In genomic region chr15:86168505-86168867, GRCm38 (mm10) we compare ENCODE assay signal across 8 mouse cellular contexts. TPM values are rescaled to one million over a fixed set of nuclear protein-coding genes. Genes with fewer than 3 reads are reported as not detected.
A peak's percentile ranks its signal among the peaks of the same experiment; 100 is the strongest.
DNase-seq lines count a peak whose midpoint lies in the region; ATAC-seq and TF ChIP-seq lines count a peak whose summit lies in the region.

No protein-coding gene starts in this region.

- 28% methylated on average over 7 of the region's 7 CpGs for WGBS in forebrain, postnatal 0 days

- no peaks in the 10 kb centered on the region for H3K9me3 ChIP-seq in forebrain, postnatal 0 days (ENCODE audit: low read length)

- no peak overlapping the region for H3K9ac ChIP-seq in forebrain, postnatal 0 days

- H3K4me1 ChIP-seq in forebrain, postnatal 0 days (ENCODE audit: insufficient read depth), result no peaks in the 10 kb centered on the region

- H3K27ac ChIP-seq in gastrocnemius, adult 2 months, result peak overlapping the region; percentile 58
- no peak overlapping the region for H3K27ac ChIP-seq in forebrain, postnatal 0 days (ENCODE audit: low read depth, low read length)

- no peak for TF ChIP-seq CTCF in gastrocnemius, adult 2 months (IDR thresholded peaks at IDR 0.05)
- no peak for TF ChIP-seq CTCF in forebrain, postnatal 0 days (IDR thresholded peaks at IDR 0.05; ENCODE audit: low read depth)

- no peaks in the 10 kb centered on the region for H3K27me3 ChIP-seq in forebrain, postnatal 0 days (ENCODE audit: insufficient read depth, low read length)

- H3K36me3 ChIP-seq in forebrain, postnatal 0 days (ENCODE audit: insufficient read depth), result peaks cover 12% of the 10 kb centered on the region

- peak; percentile 39 for ATAC-seq in forebrain, postnatal 0 days

- DNase-seq in gastrocnemius, adult 2 months, result no peak
- DNase-seq in gastrocnemius, postnatal 14 days, result no peak
- peak; percentile 29 for DNase-seq in CD4-positive, CD25-positive, alpha-beta regulatory T cell, adult 2 months (ENCODE audit: low read depth, low spot score)
- no peak for DNase-seq in forebrain, postnatal 0 days
- peak; percentile 90 for DNase-seq in layer of hippocampus, adult 9-11 months
- peak; percentile 35 for DNase-seq in retina, embryonic 14.5 days (ENCODE audit: low spot score)
- no peak for DNase-seq in yolk sac, embryonic 10.5 days (ENCODE audit: low spot score)
- no peak for DNase-seq in urinary bladder, adult 18-20 months (ENCODE audit: low spot score in 2 of 2)

- H3K4me3 ChIP-seq in gastrocnemius, adult 2 months, result no peak overlapping the region
- no peak overlapping the region for H3K4me3 ChIP-seq in forebrain, postnatal 0 days (ENCODE audit: low read depth, low read length)

- intact Hi-C loops in gastrocnemius, adult 2 months (cut with DNase I), result no loop called here
- intact Hi-C loops in gastrocnemius, postnatal 14 days (cut with DNase I; ENCODE audit: low total_unique reads), result no loop called here

- no peak overlapping the region for H3K4me2 ChIP-seq in forebrain, postnatal 0 days (ENCODE audit: low read depth)

RNA-seq across cellular contexts. Expression of gene Cerk, which starts 17.5 kb away (rescaled TPM):
- total RNA-seq in gastrocnemius, adult 2 months (2021), result 1 to 10 TPM; 4.2 to 8.1 TPM
- total RNA-seq in gastrocnemius, postnatal 14 days (2021), result 1 to 10 TPM; 6.5 to 7.4 TPM
- total RNA-seq in forebrain, postnatal 0 days (2014; rRNA removed), result 31.7 and 32.9 TPM in 2 replicates
- 14.5 and 18.0 TPM in 2 replicates for polyA plus RNA-seq in forebrain, postnatal 0 days (2015; fragmentation: Nextera tagmentation; extraction: Ambion mirVana)

RNA-seq across cellular contexts. Expression of gene Tbc1d22a, which starts 45.8 kb away (rescaled TPM):
- total RNA-seq in gastrocnemius, adult 2 months (2021), result 10 to 100 TPM; 12.4 to 16.3 TPM
- total RNA-seq in gastrocnemius, postnatal 14 days (2021), result 10 to 100 TPM; 10.4 to 11.9 TPM
- 20.5 and 22.1 TPM in 2 replicates for total RNA-seq in forebrain, postnatal 0 days (2014; rRNA removed)
- polyA plus RNA-seq in forebrain, postnatal 0 days (2015; fragmentation: Nextera tagmentation; extraction: Ambion mirVana), result 12.1 and 13.1 TPM in 2 replicates

Comparison
In these comparisons a context has a peak if more than half of its experiments do, and no peak if none do; other contexts are left out.
1. DNase-seq: peak in CD4-positive, CD25-positive, alpha-beta regulatory T cell, adult 2 months (single experiment), layer of hippocampus, adult 9-11 months (single experiment) and retina, embryonic 14.5 days (single experiment); none in gastrocnemius, adult 2 months (single experiment), gastrocnemius, postnatal 14 days (single experiment), forebrain, postnatal 0 days (single experiment), yolk sac, embryonic 10.5 days (single experiment) and urinary bladder, adult 18-20 months (0 of 2).